Mouse (Mus musculus) leukemia stem cell, adult 10-12 weeks (primary cell): Measurements from ENCODE around the gene Zfp638. TPM values are rescaled to one million over a fixed set of nuclear protein-coding genes. Genes with fewer than 3 reads are reported as not detected.

ENCODE experiments used
- polyA plus RNA-seq: library from polyadenylated mRNA; stranded (reverse); fragments of >175 nt; gene quantifications from 2 replicates; pipeline ENCODE4 v1.2.3, GENCODE M21; 2012; ENCODE audit warnings: low replicate concordance

Gene Zfp638
- polyA plus RNA-seq: 5.2 and 6.7 TPM in 2 replicates

GRCm38 (mm10) chr6:83866954-83867597 is at the start of gene Zfp638:
TSS of gene Zfp638 (plus strand) at chr6:83867109.

GRCm38 (mm10) chr6:83831606-83832123 is 35.2 kb upstream of the Zfp638 start, which contains the start of gene Paip2b:
TSS of gene Paip2b (minus strand) at chr6:83831741.

GRCm38 (mm10) chr6:84008363-84009171 is 141.7 kb downstream of the Zfp638 start, which contains the start of gene Dysf:
TSS of gene Dysf (plus strand) at chr6:84008590.

Other genes with a start within 250 kb of the Zfp638 start
- gene Clec4f, start 210.9 kb upstream of the Zfp638 start, polyA plus RNA-seq: not detected in 2 replicates
- 0.15 and 0.23 TPM in 2 replicates for gene Cd207, start 189.3 kb upstream of the Zfp638 start, polyA plus RNA-seq
- 0.19 and 0.24 TPM in 2 replicates for gene Vax2, start 155.8 kb upstream of the Zfp638 start, polyA plus RNA-seq
- gene Atp6v1b1, start 124.1 kb upstream of the Zfp638 start, polyA plus RNA-seq: not detected in 2 replicates
- not detected in 2 replicates for gene Ankrd53, start 104.5 kb upstream of the Zfp638 start, polyA plus RNA-seq
- gene Tex261, start 91.3 kb upstream of the Zfp638 start, polyA plus RNA-seq: 44.1 and 49.6 TPM in 2 replicates
- 2.7 and 2.9 TPM in 2 replicates for gene Nagk, start 72.1 kb upstream of the Zfp638 start, polyA plus RNA-seq
- 5.0 and 6.2 TPM in 2 replicates for gene Paip2b, start 35.4 kb upstream of the Zfp638 start, polyA plus RNA-seq
- 1.5 and 13.9 TPM in 2 replicates for gene Dysf, start 141.5 kb downstream of the Zfp638 start, polyA plus RNA-seq